Mouse (Mus musculus) hindbrain, embryonic 11.5 days (tissue): ENCODE measurements at regions not wholly inside any gene's neighbourhood (a gene's known extent, or its start where the extent isn't known, plus 50 kb on each side); places are given as distances from the start of the nearest gene placed in this dataset.
A peak's percentile ranks its signal among the peaks of the same experiment; 100 is the strongest.
"Not testable (repeated sequence)": the region's sequence is repeated elsewhere in the genome, so short reads cannot be mapped to it uniquely, and the experiment has no call there.

Experiments
- ATAC-seq: fragments of 200-750 bp; cut with Nextera tagmentation; 2 replicates; pipeline ENCODE4 v1.8.0; 2017; ENCODE audit warnings: mild to moderate bottlenecking, moderate TSS enrichment, moderate library complexity; ENCODE audit not compliant: low FRiP score
- DNase-seq: peaks from one replicate; pipeline ENCODE4 v3.0.0-alpha.2; 2015; ENCODE audit warnings: low spot score
- H3K27ac ChIP-seq: fragments of 300-500 bp; sonication (generic); 2 replicates; pipeline ENCODE4 v1.5.1; 2014; ENCODE audit warnings: mild to moderate bottlenecking, low read depth, low read length
- H3K27me3 ChIP-seq: fragments of 300-500 bp; sonication (generic); 2 replicates; pipeline ENCODE4 v1.6.1; 2014; ENCODE audit warnings: mild to moderate bottlenecking, low read length, moderate library complexity, mixed read lengths; ENCODE audit not compliant: control insufficient read depth, insufficient read depth
- H3K36me3 ChIP-seq: fragments of 300-500 bp; sonication (generic); 2 replicates; pipeline ENCODE4 v1.6.1; 2014; ENCODE audit warnings: mild to moderate bottlenecking, low read length, moderate library complexity, mixed read lengths; ENCODE audit not compliant: control insufficient read depth, insufficient read depth
- H3K4me1 ChIP-seq: fragments of 300-500 bp; sonication (generic); replicated peaks from 2 replicates; pipeline ENCODE4 v1.6.1; 2014; ENCODE audit warnings: low read length, mixed read lengths; ENCODE audit not compliant: control insufficient read depth, insufficient read depth
- H3K4me2 ChIP-seq: fragments of 300-500 bp; sonication (generic); replicated peaks from 2 replicates; pipeline ENCODE4 v1.6.1; 2014; ENCODE audit warnings: mild to moderate bottlenecking, low read depth, low read length
- H3K4me3 ChIP-seq: fragments of 300-500 bp; sonication (generic); 2 replicates; pipeline ENCODE4 v1.5.1; 2014; ENCODE audit warnings: low read depth, low read length
- H3K9ac ChIP-seq: fragments of 300-500 bp; sonication (generic); 2 replicates; pipeline ENCODE4 v1.6.1; 2014; ENCODE audit warnings: low read depth, low read length
- H3K9me3 ChIP-seq: fragments of 300-500 bp; sonication (generic); 2 replicates; pipeline ENCODE4 v1.6.1; 2016; ENCODE audit warnings: low read length; ENCODE audit not compliant: control insufficient read depth
- WGBS: fragments of 180-500 bp; shearing (Covaris S2); extraction: QIAGEN DNeasy Blood & Tissue Kit; methylation state at CpG from one replicate; pipeline ENCODE4 v1.1.7; 2014; 5-methylcytosine and 5-hydroxymethylcytosine counted together

GRCm38 (mm10) chr16:86448478-86449160, 547.0 kb upstream of the Adamts5 start:
- Histone ChIP-seq H3K9ac (no peak overlapping the region), H3K4me3 (no peak overlapping the region), H3K27me3 (no peaks in the 10 kb centered on the region), H3K27ac (no peak overlapping the region), H3K36me3 (no peaks in the 10 kb centered on the region), H3K4me2 (no peak overlapping the region), H3K9me3 (no peaks in the 10 kb centered on the region), H3K4me1 (no peaks in the 10 kb centered on the region)
- ATAC-seq, result 0 out of 2 replicates have a peak, but pooled peaks have one; percentile 38
- DNase-seq, result no peak
- WGBS, result 41% methylated on average over 1 of the region's 1 CpGs

GRCm38 (mm10) chr16:86419458-86419857, 517.8 kb upstream of the Adamts5 start:
- peak; percentile 77 for DNase-seq
- H3K9ac ChIP-seq, H3K4me3 ChIP-seq, H3K36me3 ChIP-seq, H3K4me1 ChIP-seq, H3K27me3 ChIP-seq, H3K9me3 ChIP-seq, H3K27ac ChIP-seq, H3K4me2 ChIP-seq: not testable (repeated sequence)
- 23% methylated on average over 5 of the region's 5 CpGs for WGBS
- peak; percentile 76; the same call in 1 of the 2 replicates for ATAC-seq

GRCm38 (mm10) chr16:86404309-86404708, 502.7 kb upstream of the Adamts5 start:
- Histone ChIP-seq H3K4me3 (no peak overlapping the region), H3K9me3 (no peaks in the 10 kb centered on the region), H3K27ac (no peak overlapping the region), H3K36me3 (no peaks in the 10 kb centered on the region), H3K4me2 (no peak overlapping the region), H3K9ac (no peak overlapping the region), H3K4me1 (no peaks in the 10 kb centered on the region), H3K27me3 (no peaks in the 10 kb centered on the region)
- ATAC-seq (no peak), DNase-seq (no peak)
- WGBS, result 87% methylated on average over 2 of the region's 2 CpGs

GRCm38 (mm10) chr16:86401381-86401780, 499.8 kb upstream of the Adamts5 start:
- no peak for ATAC-seq
- 72% methylated on average over 1 of the region's 1 CpGs for WGBS
- H3K27me3 ChIP-seq, result no peaks in the 10 kb centered on the region

GRCm38 (mm10) chr16:86399288-86399687, 497.7 kb upstream of the Adamts5 start:
- no peaks in the 10 kb centered on the region for H3K9me3 ChIP-seq
- no peaks in the 10 kb centered on the region for H3K4me1 ChIP-seq
- H3K27ac ChIP-seq, result no peak overlapping the region
- 94% methylated on average over 1 of the region's 1 CpGs for WGBS
- DNase-seq, result no peak
- H3K36me3 ChIP-seq, result no peaks in the 10 kb centered on the region
- no peaks in the 10 kb centered on the region for H3K27me3 ChIP-seq
- H3K4me3 ChIP-seq, result no peak overlapping the region
- H3K9ac ChIP-seq, result no peak overlapping the region
- no peak for ATAC-seq
- no peak overlapping the region for H3K4me2 ChIP-seq

More at GRCm38 (mm10) chr16:86401381-86401780, 499.8 kb upstream of the Adamts5 start:
- no peak overlapping the region for H3K4me2 ChIP-seq
- no peak overlapping the region for H3K9ac ChIP-seq
- no peaks in the 10 kb centered on the region for H3K36me3 ChIP-seq
- H3K4me1 ChIP-seq, result no peaks in the 10 kb centered on the region
- no peak overlapping the region for H3K4me3 ChIP-seq
- H3K27ac ChIP-seq, result no peak overlapping the region
- DNase-seq, result no peak
- no peaks in the 10 kb centered on the region for H3K9me3 ChIP-seq

GRCm38 (mm10) chr16:86397521-86397920, 495.9 kb upstream of the Adamts5 start:
- no peak overlapping the region for H3K27ac ChIP-seq
- H3K4me2 ChIP-seq, result no peak overlapping the region
- WGBS, result 86% methylated on average over 2 of the region's 2 CpGs

GRCm38 (mm10) chr16:86389063-86389723, 487.6 kb upstream of the Adamts5 start:
- no peak for ATAC-seq
- 80% methylated on average over 3 of the region's 3 CpGs for WGBS
- Histone ChIP-seq H3K4me1 (no peaks in the 10 kb centered on the region), H3K36me3 (no peaks in the 10 kb centered on the region), H3K9me3 (no peaks in the 10 kb centered on the region), H3K9ac (no peak overlapping the region), H3K27me3 (no peaks in the 10 kb centered on the region), H3K4me2 (no peak overlapping the region), H3K4me3 (no peak overlapping the region), H3K27ac (no peak overlapping the region)
- DNase-seq, result no peak

More at GRCm38 (mm10) chr16:86397521-86397920, 495.9 kb upstream of the Adamts5 start:
- H3K9me3 ChIP-seq, result no peaks in the 10 kb centered on the region
- H3K36me3 ChIP-seq, result no peaks in the 10 kb centered on the region
- ATAC-seq, result no peak
- no peaks in the 10 kb centered on the region for H3K4me1 ChIP-seq
- no peaks in the 10 kb centered on the region for H3K27me3 ChIP-seq
- H3K9ac ChIP-seq, result no peak overlapping the region
- DNase-seq, result no peak
- no peak overlapping the region for H3K4me3 ChIP-seq

- H3K4me1 ChIP-seq, result no peaks in the 10 kb centered on the region
- H3K9ac ChIP-seq, result no peak overlapping the region
- no peaks in the 10 kb centered on the region for H3K27me3 ChIP-seq
- no peaks in the 10 kb centered on the region for H3K9me3 ChIP-seq
- no peaks in the 10 kb centered on the region for H3K36me3 ChIP-seq
- no peak for ATAC-seq
- H3K4me2 ChIP-seq, result no peak overlapping the region
- no peak for DNase-seq
- H3K4me3 ChIP-seq, result no peak overlapping the region
- H3K27ac ChIP-seq, result no peak overlapping the region
- 92% methylated on average over 1 of the region's 1 CpGs for WGBS
These were observed 486.5 kb upstream of the Adamts5 start for GRCm38 (mm10) chr16:86388128-86388527.

GRCm38 (mm10) chr16:86377991-86378390, 476.4 kb upstream of the Adamts5 start:
- Histone ChIP-seq H3K4me1 (no peaks in the 10 kb centered on the region), H3K4me3 (no peak overlapping the region), H3K9me3 (no peaks in the 10 kb centered on the region), H3K27me3 (no peaks in the 10 kb centered on the region), H3K27ac (no peak overlapping the region), H3K36me3 (no peaks in the 10 kb centered on the region), H3K9ac (no peak overlapping the region), H3K4me2 (no peak overlapping the region)
- WGBS, result 45% methylated on average over 3 of the region's 3 CpGs
- DNase-seq, result no peak
- ATAC-seq, result no peak
